Mouse (Mus musculus) limb, embryonic 14.5 days (tissue): ENCODE results near the gene Tesmin. TPM values are rescaled to one million over a fixed set of nuclear protein-coding genes. Genes with fewer than 3 reads are reported as not detected.

ENCODE experiments used
- ATAC-seq: fragments of 200-750 bp; cut with Nextera tagmentation; 2 replicates; pipeline ENCODE4 v1.8.0; 2017; ENCODE audit warnings: low read depth, moderate number of reproducible peaks, moderate TSS enrichment; ENCODE audit not compliant: low FRiP score
- DNase-seq: peaks from one replicate; pipeline ENCODE4 v3.0.0-alpha.2; 2015; ENCODE audit warnings: low spot score
- H3K27ac ChIP-seq: fragments of 300-500 bp; sonication (generic); replicated peaks from 2 replicates; pipeline ENCODE4 v1.5.1; 2014; ENCODE audit warnings: low read depth, mild to moderate bottlenecking, low read length, moderate library complexity, mixed read lengths
- H3K27me3 ChIP-seq: fragments of 300-500 bp; sonication (generic); 2 replicates; pipeline ENCODE4 v1.6.1; 2014; ENCODE audit warnings: low read length, mixed read lengths; ENCODE audit not compliant: control insufficient read depth, insufficient read depth
- H3K36me3 ChIP-seq: fragments of 300-500 bp; sonication (generic); 2 replicates; pipeline ENCODE4 v1.6.1; 2014; ENCODE audit warnings: mild to moderate bottlenecking, low read length, moderate library complexity, mixed read lengths; ENCODE audit not compliant: control insufficient read depth, insufficient read depth
- H3K4me1 ChIP-seq: fragments of 300-500 bp; sonication (generic); 2 replicates; pipeline ENCODE4 v1.6.1; 2014; ENCODE audit warnings: antibody characterized with exemption, low read length, mixed read lengths; ENCODE audit not compliant: control insufficient read depth, insufficient read depth
- H3K4me2 ChIP-seq: fragments of 300-500 bp; sonication (generic); replicated peaks from 2 replicates; pipeline ENCODE4 v1.6.1; 2014; ENCODE audit warnings: low read depth, mild to moderate bottlenecking, low read length, moderate library complexity; ENCODE audit not compliant: severe bottlenecking
- H3K4me3 ChIP-seq: fragments of 300-500 bp; sonication (generic); replicated peaks from 2 replicates; pipeline ENCODE4 v1.5.1; 2014; ENCODE audit warnings: low read length
- H3K9ac ChIP-seq: fragments of 300-500 bp; sonication (generic); 2 replicates; pipeline ENCODE4 v1.6.1; 2014; ENCODE audit warnings: mild to moderate bottlenecking, low read depth, low read length, moderate library complexity; ENCODE audit not compliant: severe bottlenecking
- H3K9me3 ChIP-seq: fragments of 300-500 bp; sonication (generic); 2 replicates; pipeline ENCODE4 v1.6.1; 2016; ENCODE audit warnings: low read length; ENCODE audit not compliant: control insufficient read depth
- POLR2A ChIP-seq: fragments of 200-500 bp; IDR thresholded peaks from 2 replicates; pipeline ENCODE4 v1.8.0; 2012; ENCODE audit warnings: inconsistent platforms, mild to moderate bottlenecking, moderate library complexity, borderline replicate concordance; ENCODE audit not compliant: insufficient read depth, insufficient read length; ENCODE audit errors: extremely low read depth
- WGBS: fragments of 180-500 bp; shearing (Covaris S2); extraction: QIAGEN DNeasy Blood & Tissue Kit; methylation state at CpG from one replicate; pipeline ENCODE4 v1.1.7; 2014; 5-methylcytosine and 5-hydroxymethylcytosine counted together
- polyA plus RNA-seq, 2 experiments: library from polyadenylated mRNA; depleted of rRNA in 1 of 2; stranded (reverse) in 1 of 2; unstranded in 1 of 2; fragments of >200 nt; fragmentation: Nextera tagmentation in 1 of 2; extraction: Ambion mirVana in 1 of 2; gene quantifications; 2 replicates each; pipeline versions ENCODE4 v1.2.1 to v1.2.3; 2012 to 2014

Tesmin gene
- polyA plus RNA-seq, 2 experiments = 0.29 to 0.34 TPM

DNA sequence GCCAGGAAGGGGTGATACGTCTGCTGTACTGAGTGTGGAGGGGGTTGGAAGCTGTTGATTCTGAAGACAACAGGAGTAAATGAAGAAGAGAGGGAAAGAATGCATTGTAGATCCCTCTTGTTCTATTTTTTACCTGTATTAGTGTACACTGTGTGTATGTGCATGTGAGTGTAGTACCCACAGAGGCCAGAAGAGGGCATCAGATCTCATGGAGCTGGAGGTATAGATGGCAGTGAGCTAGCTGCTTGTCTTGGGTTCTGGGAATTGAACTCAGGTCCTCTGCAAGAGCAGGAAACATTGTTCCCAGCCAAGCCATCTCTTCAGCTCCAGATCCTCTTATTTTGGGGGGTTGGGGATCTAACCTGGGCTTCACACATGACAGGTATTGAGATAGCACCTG lies 40.9 kb upstream of the Tesmin start:
- Histone ChIP-seq H3K36me3 (no peaks in the 10 kb centered on the region), H3K4me2 (no peak overlapping the region), H3K9me3 (no peaks in the 10 kb centered on the region), H3K4me1 (no peaks in the 10 kb centered on the region), H3K9ac (no peak overlapping the region), H3K27me3 (no peaks in the 10 kb centered on the region), H3K4me3 (no peak overlapping the region), H3K27ac (no peak overlapping the region)
- no peak for ATAC-seq
- no peak for TF ChIP-seq POLR2A
- no peak for DNase-seq
- WGBS = 87% methylated on average over 1 of the region's 1 CpGs

DNA sequence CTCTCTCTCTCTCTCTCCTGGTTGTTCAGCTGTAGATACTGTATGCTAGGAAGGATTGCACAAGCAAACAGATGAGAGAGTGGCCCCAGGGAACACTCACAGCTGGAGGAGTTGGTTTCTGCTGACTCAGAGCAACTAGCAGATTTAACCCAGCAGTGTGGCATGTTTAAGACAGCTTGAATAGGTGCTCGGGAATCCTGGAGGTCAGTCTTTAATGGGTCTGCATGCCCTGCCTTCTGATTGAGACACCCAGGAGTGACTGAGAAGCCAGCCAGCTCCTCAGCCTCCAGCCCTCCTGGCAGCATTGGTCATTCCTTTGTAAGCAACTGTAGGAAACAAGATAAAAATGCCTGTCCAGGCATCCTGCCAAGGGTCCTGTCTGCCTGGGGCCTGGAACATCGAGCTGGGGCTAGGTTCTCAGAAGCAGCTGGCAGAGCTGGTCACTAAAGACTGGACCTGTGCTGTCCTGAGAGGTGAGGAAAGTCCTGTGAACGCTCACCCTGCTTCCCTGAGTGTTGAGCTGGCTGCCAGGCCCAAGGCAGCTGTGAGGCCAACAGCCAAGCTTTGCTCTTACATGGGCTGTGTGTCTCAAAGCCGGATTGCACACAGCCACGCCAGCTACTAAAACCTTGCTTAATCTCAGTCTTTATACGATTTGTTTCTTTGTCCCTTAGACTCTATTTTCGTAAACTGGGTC lies 35.1 kb upstream of the Tesmin start:
- Histone ChIP-seq H3K9me3 (0 out of 2 replicates have a peak, but pooled peaks cover 3% of the 10 kb centered on the region), H3K27ac (0 out of 2 replicates have a peak overlapping the region, but pooled peaks have one; percentile 33), H3K4me3 (no peak overlapping the region), H3K27me3 (no peaks in the 10 kb centered on the region), H3K36me3 (peaks cover 12% of the 10 kb centered on the region; the same call in 1 of the 2 replicates), H3K4me1 (no peaks in the 10 kb centered on the region), H3K4me2 (no peak overlapping the region), H3K9ac (no peak overlapping the region)
- DNase-seq (peak; percentile 26), ATAC-seq (no peak)
- WGBS = 69% methylated on average over 7 of the region's 7 CpGs
- no peak for TF ChIP-seq POLR2A

DNA sequence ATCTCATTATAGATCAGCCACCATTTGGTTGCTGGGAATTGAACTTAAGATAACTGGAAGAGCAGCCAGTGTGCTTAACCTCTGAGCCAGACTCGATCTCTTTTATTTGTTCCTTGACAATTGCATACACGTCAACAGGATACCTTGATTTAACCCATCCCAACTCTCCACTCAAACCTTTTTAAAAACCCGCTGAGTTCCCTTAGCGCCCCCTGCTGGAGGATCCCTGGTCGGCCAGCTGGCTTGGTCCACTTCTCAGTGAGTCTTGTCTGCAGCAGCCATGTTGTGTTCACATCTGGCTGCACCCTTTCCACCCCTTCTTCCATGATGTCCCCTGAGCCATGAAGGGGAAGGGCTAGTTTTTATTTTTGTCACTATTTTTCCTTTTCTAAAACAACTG lies 33.6 kb upstream of the Tesmin start:
- ATAC-seq = no peak
- Histone ChIP-seq H3K9me3 (0 out of 2 replicates have a peak, but pooled peaks cover 3% of the 10 kb centered on the region), H3K27me3 (no peaks in the 10 kb centered on the region), H3K4me1 (no peaks in the 10 kb centered on the region), H3K4me2 (no peak overlapping the region), H3K9ac (no peak overlapping the region), H3K36me3 (peaks cover 16% of the 10 kb centered on the region; the same call in 1 of the 2 replicates), H3K4me3 (no peak overlapping the region), H3K27ac (no peak overlapping the region)
- 75% methylated on average over 5 of the region's 5 CpGs for WGBS
- no peak for DNase-seq
- TF ChIP-seq POLR2A = no peak

DNA sequence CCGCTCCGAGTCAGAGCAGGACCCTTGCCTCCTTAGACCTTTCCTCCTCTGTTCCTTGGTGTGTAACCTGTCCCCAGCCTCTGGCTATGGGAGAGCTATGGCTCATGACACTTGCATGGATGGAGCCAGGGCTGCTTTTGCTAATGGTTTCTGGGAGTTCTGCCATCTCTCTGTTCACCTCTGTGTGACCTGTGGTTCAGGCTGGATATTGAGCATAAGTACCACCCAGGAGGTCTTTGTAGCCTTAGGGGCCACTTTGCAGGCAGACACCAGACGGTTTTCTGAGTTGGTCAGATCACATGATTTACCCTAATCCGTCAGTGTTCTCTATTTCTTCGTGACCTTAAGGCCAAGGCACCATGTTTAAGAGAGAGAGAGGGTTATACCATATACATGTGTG lies 32.1 kb upstream of the Tesmin start:
- 63% methylated on average over 5 of the region's 5 CpGs for WGBS
- no peak for ATAC-seq

DNA sequence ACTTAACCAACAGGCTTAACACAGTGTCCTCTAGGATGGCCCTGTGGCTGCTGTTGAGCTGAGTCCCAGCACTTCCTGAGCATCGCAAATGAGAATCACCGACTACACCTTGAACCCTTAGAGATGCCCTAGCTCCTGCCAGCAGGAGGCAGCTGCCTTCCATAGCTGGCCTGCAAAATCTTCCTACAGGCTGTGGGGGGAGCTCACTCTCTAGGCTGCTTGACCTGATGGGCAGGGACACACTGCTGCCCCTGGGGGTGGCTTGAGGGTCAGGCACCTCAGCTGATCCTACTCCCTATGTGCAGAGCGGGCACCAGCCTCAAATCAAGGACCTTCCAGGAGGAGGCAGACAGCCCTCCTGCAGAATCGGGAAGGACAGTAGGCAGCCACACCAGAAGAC lies 31.0 kb upstream of the Tesmin start:
- 0 out of 2 replicates have a peak, but pooled peaks cover 3% of the 10 kb centered on the region for H3K9me3 ChIP-seq
- H3K4me1 ChIP-seq = no peaks in the 10 kb centered on the region
- H3K4me2 ChIP-seq = no peak overlapping the region
- TF ChIP-seq POLR2A = no peak
- no peak overlapping the region for H3K4me3 ChIP-seq
- H3K9ac ChIP-seq = no peak overlapping the region
- no peaks in the 10 kb centered on the region for H3K27me3 ChIP-seq
- WGBS = 78% methylated on average over 4 of the region's 4 CpGs
- DNase-seq = no peak
- no peak overlapping the region for H3K27ac ChIP-seq
- ATAC-seq = no peak
- peaks cover 20% of the 10 kb centered on the region; the same call in 1 of the 2 replicates for H3K36me3 ChIP-seq

More for the DNA sequence above, 32.1 kb upstream of the Tesmin start:
- H3K36me3 ChIP-seq = peaks cover 16% of the 10 kb centered on the region; the same call in 1 of the 2 replicates
- no peak overlapping the region for H3K9ac ChIP-seq
- H3K9me3 ChIP-seq = 0 out of 2 replicates have a peak, but pooled peaks cover 3% of the 10 kb centered on the region
- no peaks in the 10 kb centered on the region for H3K27me3 ChIP-seq
- TF ChIP-seq POLR2A = no peak
- no peak overlapping the region for H3K27ac ChIP-seq
- H3K4me1 ChIP-seq = no peaks in the 10 kb centered on the region
- no peak overlapping the region for H3K4me3 ChIP-seq
- DNase-seq = no peak
- no peak overlapping the region for H3K4me2 ChIP-seq
